Mouse (Mus musculus): Measurements from ENCODE around the gene Pxt1.

DNA sequence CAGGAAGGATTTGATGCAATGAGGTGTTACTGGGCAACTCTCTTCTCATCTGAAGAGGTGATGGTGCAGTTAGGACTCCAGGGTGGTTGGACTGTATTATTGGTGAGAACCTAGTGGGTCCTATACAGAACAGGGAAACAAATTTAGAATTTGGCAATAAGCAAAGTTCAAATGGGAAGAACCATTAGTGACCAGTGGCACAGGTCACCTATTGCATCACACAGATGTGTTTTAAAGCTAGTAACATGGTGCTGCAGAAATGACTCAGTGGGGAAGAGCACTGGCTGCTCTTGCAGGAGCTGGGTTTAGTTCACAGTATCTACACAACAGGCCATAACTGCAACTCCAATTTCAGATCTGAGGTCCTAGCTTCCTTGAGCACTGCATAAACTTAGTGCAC lies 26.5 kb upstream of the Pxt1 start:
- TF ChIP-seq MYOD1 (IDR thresholded peaks at IDR 0.05; ENCODE audit: control insufficient read depth, insufficient read length, low read depth) (no peak), CEBPB (IDR thresholded peaks at IDR 0.05; ENCODE audit: low read depth) (no peak), CTCF (IDR thresholded peaks at IDR 0.05; ENCODE audit: control insufficient read depth, insufficient read depth, insufficient read length) (no peak), USF1 (IDR thresholded peaks at IDR 0.05; ENCODE audit: low read depth) (no peak), FOSL1 (IDR thresholded peaks at IDR 0.05; ENCODE audit: insufficient read depth, low read length, poor library complexity, severe bottlenecking) (no peak), MAX (IDR thresholded peaks at IDR 0.05) (no peak)
